13 mouse cellular contexts compared by ENCODE assay signal in genomic region chr2:44696441-44696840, GRCm38 (mm10).
DNase-seq lines count a peak whose midpoint lies in the region.
"Had no signal": no experiment of that assay in that cellular context is flagged by ENCODE, and none has a peak within 500 bp of the region (broad histone marks: within the 10 kb centered on the region; RNA-seq: fewer than 3 reads in every experiment).

No protein-coding gene starts in this region.

- peak; percentile 52 to 68 for DNase-seq in cerebellum, postnatal 10 days
- no peak for DNase-seq in cerebellum, adult 8-10 months
- DNase-seq in layer of hippocampus, adult 11-12 months (ENCODE audit: low spot score): peak; percentile 17
- no peak for DNase-seq in layer of hippocampus, adult 9-10 months (ENCODE audit: low spot score)
- peak; percentile 10 for DNase-seq in right cerebral cortex, postnatal 4 days
- no peak for DNase-seq in right cerebral cortex, postnatal 36 days (ENCODE audit: low spot score in 2 of 2)
- peak; percentile 40 for DNase-seq in telencephalon, adult 2 months (ENCODE audit: low read depth, low spot score)
- DNase-seq in thymus, postnatal 25 days: no peak
- DNase-seq: cerebellum, adult 9-11 months; gastrocnemius, postnatal 36 days; kidney, adult 18-20 months; kidney, postnatal 4 days; spleen, adult 18-20 months had no signal

Comparison
In these comparisons a context has a peak if more than half of its experiments do, and no peak if none do; other contexts are left out.
1. DNase-seq: peak in cerebellum, postnatal 10 days (2 of 2), layer of hippocampus, adult 11-12 months (single experiment), right cerebral cortex, postnatal 4 days (single experiment) and telencephalon, adult 2 months (single experiment); none in cerebellum, adult 8-10 months (single experiment), layer of hippocampus, adult 9-10 months (single experiment), right cerebral cortex, postnatal 36 days (0 of 2) and thymus, postnatal 25 days (single experiment).